Mouse (Mus musculus): ENCODE results near the gene Gm3278. TPM values are rescaled to one million over a fixed set of nuclear protein-coding genes. Genes with fewer than 3 reads are reported as not detected.

Gene Gm3278
- not detected in 2 replicates for polyA plus RNA-seq (2012; rRNA removed)

DNA sequence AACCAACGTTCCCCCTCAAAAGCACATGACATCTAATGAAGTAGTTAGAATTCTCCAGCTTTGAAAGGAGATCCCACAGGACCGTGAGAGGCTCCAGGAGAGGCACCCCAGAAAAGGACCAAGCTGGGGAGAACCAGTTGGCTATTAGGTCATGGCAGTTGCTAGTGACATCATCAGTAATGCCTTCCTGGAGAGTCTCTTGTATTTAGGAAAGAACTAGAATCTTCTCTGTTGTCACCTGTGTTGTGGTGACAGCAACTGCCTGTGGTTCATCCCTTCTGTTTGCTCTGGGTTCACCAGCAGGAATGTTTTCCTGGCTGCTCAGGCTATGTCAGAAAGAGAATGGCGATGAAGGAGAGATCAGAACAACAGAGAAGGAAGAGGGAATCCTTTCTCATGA, at the start of gene Gm3278:
Gm3278 (plus strand) TSS at position 301 of the 400 bp plus-strand sequence.

DNA sequence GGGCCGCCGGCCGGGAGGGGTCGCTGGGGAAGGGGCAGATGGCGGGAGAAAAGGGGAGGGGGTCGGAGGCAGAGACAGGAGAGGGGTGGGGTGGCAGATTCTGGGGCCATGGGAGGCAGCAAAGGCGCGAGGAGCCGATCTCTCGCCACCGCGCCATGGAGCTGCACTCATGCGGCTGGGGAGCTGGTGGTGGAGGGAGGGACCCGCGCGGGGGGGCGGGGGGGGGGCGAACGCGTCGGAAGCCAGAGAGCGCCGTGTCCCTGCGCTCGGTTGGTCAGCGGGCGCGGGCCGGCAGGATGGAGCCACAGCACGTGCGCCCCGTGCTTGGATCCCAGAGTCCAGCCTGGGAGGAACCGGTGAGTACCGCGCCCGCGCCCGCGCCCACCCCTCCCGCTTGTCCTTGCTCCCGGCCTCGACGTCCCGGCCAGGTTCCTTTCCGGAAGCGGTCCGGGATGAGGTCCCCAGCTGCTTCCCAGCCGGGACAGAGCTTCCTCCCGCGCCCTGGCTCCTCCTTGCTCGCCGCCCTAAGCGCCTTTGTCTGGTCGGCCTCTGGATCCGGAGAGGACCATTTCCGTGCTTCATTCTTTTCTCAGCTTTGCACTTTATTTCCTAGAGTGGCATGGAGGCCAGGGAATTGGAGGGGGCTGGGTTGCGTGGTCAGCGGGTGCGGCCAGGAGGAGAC, 36.8 kb upstream of the Gm3278 start, which contains the start of gene Gm3264:
Gm3264 (plus strand) TSS at position 278 of the 682 bp plus-strand sequence.

Other genes with a start within 250 kb of the Gm3278 start
- gene Gm3239, start 228.2 kb upstream of the Gm3278 start, polyA plus RNA-seq (2012; rRNA removed), result not detected in 2 replicates
- gene Gm7876, start 183.2 kb upstream of the Gm3278 start, polyA plus RNA-seq (2012; rRNA removed), result not detected in 2 replicates
- gene Gm3252, start 165.6 kb upstream of the Gm3278 start, polyA plus RNA-seq (2012; rRNA removed), result not detected in 2 replicates
- gene Gm9602, start 116.1 kb upstream of the Gm3278 start, polyA plus RNA-seq (2012; rRNA removed), result not detected in 2 replicates
- gene Gm3269, start 54.3 kb upstream of the Gm3278 start, polyA plus RNA-seq (2012; rRNA removed), result not detected in 2 replicates
- gene Gm3264, start 36.8 kb upstream of the Gm3278 start, polyA plus RNA-seq (2012; rRNA removed), result not detected in 2 replicates
- gene Gm8297, start 91.5 kb downstream of the Gm3278 start, polyA plus RNA-seq (2012; rRNA removed), result not detected in 2 replicates
- gene Gm3298, start 123.5 kb downstream of the Gm3278 start, polyA plus RNA-seq (2012; rRNA removed), result not detected in 2 replicates
- gene 4930555G01Rik, start 158.2 kb downstream of the Gm3278 start, polyA plus RNA-seq (2012; rRNA removed), result not detected in 2 replicates
- gene Gm8281, start 178.6 kb downstream of the Gm3278 start, polyA plus RNA-seq (2012; rRNA removed), result not detected in 2 replicates
- not detected in 2 replicates for gene Gm8279, start 239.1 kb downstream of the Gm3278 start, polyA plus RNA-seq (2012; rRNA removed)

All from liver, embryonic 18 days (tissue).